Mouse (Mus musculus): ENCODE data around the gene Cdkl4.

- TF ChIP-seq CTCF (IDR thresholded peaks at IDR 0.05; ENCODE audit: control insufficient read depth, insufficient read depth, low read length) (no peak), POLR2A (IDR thresholded peaks at IDR 0.05; ENCODE audit: borderline replicate concordance, control insufficient read depth, low read depth, low read length) (no peak)
These were observed 5.4 kb upstream of the Cdkl4 start for GRCm38 (mm10) chr17:80583051-80583450.
